Mouse (Mus musculus): ENCODE measurements around the gene Vmn2r19. TPM values are rescaled to one million over a fixed set of nuclear protein-coding genes. Genes with fewer than 3 reads are reported as not detected.
A peak's percentile ranks its signal among the peaks of the same experiment; 100 is the strongest.

The Vmn2r19 gene
- polyA plus RNA-seq (2015; fragmentation: Nextera tagmentation; extraction: Ambion mirVana): not detected in 2 replicates

DNA sequence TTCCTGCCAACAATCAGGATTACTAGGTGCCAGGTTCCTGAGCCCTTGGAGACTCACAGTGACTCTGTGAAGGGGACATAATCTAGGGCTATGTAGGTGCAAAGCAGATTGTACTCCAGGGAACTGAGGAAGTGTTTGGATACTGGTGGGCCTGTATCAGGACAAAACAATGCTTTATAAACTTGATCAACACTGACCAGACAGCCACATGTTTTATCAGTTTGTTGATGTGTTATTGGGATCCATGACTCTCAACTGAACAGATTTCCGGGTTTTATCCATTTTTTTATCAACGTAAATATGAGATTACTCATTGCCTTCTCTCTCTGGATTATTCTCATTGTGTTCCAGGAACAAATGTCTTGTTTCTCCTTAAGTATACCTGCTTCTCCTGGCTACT lies at the start of gene Vmn2r19:
TSS of gene Vmn2r19 (plus strand) at position 301 of the 400 bp plus-strand sequence.
- no peak within 1 kb of the TSS for H3K4me3 ChIP-seq (ENCODE audit: low read depth, low read length)
- H3K27me3 ChIP-seq (ENCODE audit: control insufficient read depth, insufficient read depth, low read depth, low read length): no peaks in the 10 kb centered on the region
- no peaks in the 10 kb centered on the region; the same call in 1 of the 2 replicates for H3K4me1 ChIP-seq (ENCODE audit: control insufficient read depth, low read depth, low read length)
- H3K9me3 ChIP-seq (replicated peaks; ENCODE audit: control insufficient read depth, low read length): no peaks in the 10 kb centered on the region
- 72% methylated on average over 2 of the region's 2 CpGs for WGBS (ENCODE audit: insufficient replicate concordance)
- ATAC-seq (ENCODE audit: low read depth): no peak
- H3K4me2 ChIP-seq (ENCODE audit: low read depth, low read length): no peak within 1 kb of the TSS
- H3K27ac ChIP-seq (ENCODE audit: low read length): no peak within 1 kb of the TSS
- H3K36me3 ChIP-seq (ENCODE audit: control insufficient read depth, insufficient read depth): no peaks in the 10 kb centered on the region
- H3K9ac ChIP-seq (ENCODE audit: low read depth, low read length): no peak within 1 kb of the TSS

DNA sequence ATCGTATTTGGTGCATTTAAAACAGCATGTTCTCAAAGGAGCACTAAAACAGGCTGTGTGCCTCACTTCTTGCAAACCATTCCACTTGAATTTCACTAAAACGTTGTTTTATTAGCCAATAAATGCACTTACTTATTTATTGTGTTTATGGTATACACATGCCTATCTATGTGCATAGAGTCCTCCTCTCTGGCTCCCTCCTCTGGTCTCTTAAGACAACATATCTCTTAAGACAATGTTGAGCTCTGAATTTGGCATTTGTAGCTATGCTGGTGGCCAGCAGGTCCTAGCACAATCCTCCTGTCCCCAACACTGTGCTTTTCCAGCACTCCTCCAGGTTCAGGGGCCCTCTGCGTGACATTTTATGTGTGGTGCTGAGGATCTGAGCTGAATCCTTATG lies 49.2 kb upstream of the Vmn2r19 start:
- no peak overlapping the region for H3K4me3 ChIP-seq (ENCODE audit: low read depth, low read length)
- H3K4me2 ChIP-seq (ENCODE audit: low read depth, low read length): no peak overlapping the region
- ATAC-seq (ENCODE audit: low read depth): 0 out of 2 replicates have a peak, but pooled peaks have one; percentile 28
- no peaks in the 10 kb centered on the region for H3K9me3 ChIP-seq (replicated peaks; ENCODE audit: control insufficient read depth, low read length)
- H3K36me3 ChIP-seq (ENCODE audit: control insufficient read depth, insufficient read depth): no peaks in the 10 kb centered on the region
- WGBS (ENCODE audit: insufficient replicate concordance): 54% methylated on average over 3 of the region's 3 CpGs
- peaks cover 2% of the 10 kb centered on the region; the same call in 1 of the 2 replicates for H3K4me1 ChIP-seq (ENCODE audit: control insufficient read depth, low read depth, low read length)
- H3K9ac ChIP-seq (ENCODE audit: low read depth, low read length): no peak overlapping the region
- H3K27ac ChIP-seq (ENCODE audit: low read length): no peak overlapping the region
- H3K27me3 ChIP-seq (ENCODE audit: control insufficient read depth, insufficient read depth, low read depth, low read length): no peaks in the 10 kb centered on the region

DNA sequence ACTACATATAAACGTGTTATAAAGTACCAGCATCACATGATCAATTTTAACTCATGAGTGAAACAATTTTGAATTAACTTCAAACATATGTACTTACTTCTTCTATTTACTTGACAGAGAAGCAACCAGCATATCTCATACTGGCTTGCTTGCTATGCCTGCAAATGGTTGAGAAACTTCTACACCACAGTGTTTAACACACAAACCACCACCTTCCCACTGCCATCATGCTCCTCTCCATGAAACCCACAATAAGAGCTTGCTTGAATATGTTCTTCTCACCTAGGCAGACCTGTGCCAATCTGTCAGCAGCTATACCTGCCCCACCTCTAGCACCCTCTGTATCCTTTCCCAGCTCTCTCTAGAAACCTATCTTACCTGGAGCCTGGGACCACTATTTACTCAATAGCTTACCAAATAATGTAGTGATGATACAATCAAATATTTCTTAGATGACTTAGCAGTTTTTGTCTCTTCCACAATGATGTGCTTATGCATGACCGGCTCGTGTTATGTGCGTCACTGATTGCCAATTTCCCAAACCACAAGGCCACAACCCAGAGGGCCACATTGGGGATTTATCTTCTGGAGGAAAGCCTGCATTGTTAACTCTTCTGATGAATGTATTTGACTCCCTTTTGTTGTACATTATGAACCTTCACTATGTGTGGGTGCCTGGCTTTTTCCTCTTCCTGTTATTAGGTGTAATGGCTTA lies 48.1 kb upstream of the Vmn2r19 start:
- ATAC-seq (ENCODE audit: low read depth): no peak

DNA sequence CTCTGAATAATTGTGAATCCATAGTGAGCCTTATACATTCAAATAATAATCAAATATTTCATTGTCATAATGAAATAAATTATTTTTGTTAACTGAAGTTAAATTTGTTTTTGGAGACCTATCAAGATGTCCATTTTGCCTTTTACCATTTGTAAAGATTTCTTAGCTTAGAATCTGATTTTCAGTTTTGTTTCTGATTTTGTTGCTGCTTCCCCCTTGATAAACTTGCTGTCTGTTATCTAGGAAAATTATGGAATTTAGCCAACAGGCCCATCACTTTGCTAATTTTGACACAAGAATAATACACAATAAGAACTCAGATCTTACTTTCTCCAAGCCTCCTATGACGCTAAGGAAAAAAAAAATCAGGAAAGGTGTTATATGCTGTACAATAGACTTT lies 47.3 kb upstream of the Vmn2r19 start:
- Histone ChIP-seq H3K27ac (ENCODE audit: low read length) (no peak overlapping the region), H3K4me2 (ENCODE audit: low read depth, low read length) (no peak overlapping the region), H3K4me3 (ENCODE audit: low read depth, low read length) (no peak overlapping the region), H3K36me3 (ENCODE audit: control insufficient read depth, insufficient read depth) (no peaks in the 10 kb centered on the region), H3K27me3 (ENCODE audit: control insufficient read depth, insufficient read depth, low read depth, low read length) (no peaks in the 10 kb centered on the region), H3K9ac (ENCODE audit: low read depth, low read length) (no peak overlapping the region), H3K9me3 (replicated peaks; ENCODE audit: control insufficient read depth, low read length) (no peaks in the 10 kb centered on the region), H3K4me1 (ENCODE audit: control insufficient read depth, low read depth, low read length) (peaks cover 2% of the 10 kb centered on the region; the same call in 1 of the 2 replicates)
- no peak for ATAC-seq (ENCODE audit: low read depth)
- 73% methylated on average over 1 of the region's 1 CpGs for WGBS (ENCODE audit: insufficient replicate concordance)

More for the DNA sequence above, 48.1 kb upstream of the Vmn2r19 start:
- Histone ChIP-seq H3K4me2 (ENCODE audit: low read depth, low read length) (no peak overlapping the region), H3K27ac (ENCODE audit: low read length) (peak overlapping the region; percentile 3; the same call in 1 of the 2 replicates), H3K9ac (ENCODE audit: low read depth, low read length) (no peak overlapping the region), H3K27me3 (ENCODE audit: control insufficient read depth, insufficient read depth, low read depth, low read length) (no peaks in the 10 kb centered on the region), H3K4me1 (ENCODE audit: control insufficient read depth, low read depth, low read length) (peaks cover 2% of the 10 kb centered on the region; the same call in 1 of the 2 replicates), H3K36me3 (ENCODE audit: control insufficient read depth, insufficient read depth) (no peaks in the 10 kb centered on the region), H3K9me3 (replicated peaks; ENCODE audit: control insufficient read depth, low read length) (no peaks in the 10 kb centered on the region), H3K4me3 (ENCODE audit: low read depth, low read length) (no peak overlapping the region)
- 28% methylated on average over 4 of the region's 4 CpGs for WGBS (ENCODE audit: insufficient replicate concordance)

DNA sequence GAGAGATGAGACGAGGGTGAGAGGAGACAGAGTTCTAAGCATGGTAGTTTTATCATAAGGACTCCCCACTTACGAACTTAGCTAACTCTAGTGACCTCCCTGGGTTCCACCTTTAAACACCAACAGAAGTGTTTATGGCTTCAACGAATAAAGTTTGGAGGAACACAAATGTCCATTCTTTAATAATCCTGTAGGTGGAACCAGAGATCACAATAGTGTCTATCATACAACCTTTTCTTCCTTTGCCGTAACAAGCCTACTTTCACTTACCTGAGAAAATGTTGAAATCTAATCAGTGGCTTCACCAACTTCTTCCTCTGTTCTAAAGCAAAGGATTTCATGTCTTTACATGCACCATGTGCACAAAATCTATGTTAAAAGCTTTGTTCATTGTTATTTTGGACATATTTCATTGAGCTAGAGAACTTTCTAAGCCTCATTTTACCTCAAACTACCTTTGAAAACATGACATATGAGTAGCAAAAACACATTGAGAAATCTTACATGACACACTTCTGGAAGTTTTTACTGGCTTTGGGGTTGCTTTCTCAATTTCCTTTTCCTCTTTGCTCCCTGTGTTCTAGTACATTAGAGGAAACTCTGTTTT lies 46.5 kb upstream of the Vmn2r19 start, which contains the start of gene Clec4d:
TSS of gene Clec4d (plus strand) at position 557 of the 607 bp plus-strand sequence.
- Histone ChIP-seq H3K9me3 (replicated peaks; ENCODE audit: control insufficient read depth, low read length) (no peaks in the 10 kb centered on the region), H3K4me1 (ENCODE audit: control insufficient read depth, low read depth, low read length) (peaks cover 2% of the 10 kb centered on the region; the same call in 1 of the 2 replicates), H3K27me3 (ENCODE audit: control insufficient read depth, insufficient read depth, low read depth, low read length) (no peaks in the 10 kb centered on the region), H3K9ac (ENCODE audit: low read depth, low read length) (no peak within 1 kb of the TSS), H3K4me3 (ENCODE audit: low read depth, low read length) (no peak within 1 kb of the TSS), H3K27ac (ENCODE audit: low read length) (no peak within 1 kb of the TSS), H3K36me3 (ENCODE audit: control insufficient read depth, insufficient read depth) (no peaks in the 10 kb centered on the region), H3K4me2 (ENCODE audit: low read depth, low read length) (no peak within 1 kb of the TSS)
- ATAC-seq (ENCODE audit: low read depth): no peak
- WGBS (ENCODE audit: insufficient replicate concordance): 28% methylated on average over 4 of the region's 4 CpGs

DNA sequence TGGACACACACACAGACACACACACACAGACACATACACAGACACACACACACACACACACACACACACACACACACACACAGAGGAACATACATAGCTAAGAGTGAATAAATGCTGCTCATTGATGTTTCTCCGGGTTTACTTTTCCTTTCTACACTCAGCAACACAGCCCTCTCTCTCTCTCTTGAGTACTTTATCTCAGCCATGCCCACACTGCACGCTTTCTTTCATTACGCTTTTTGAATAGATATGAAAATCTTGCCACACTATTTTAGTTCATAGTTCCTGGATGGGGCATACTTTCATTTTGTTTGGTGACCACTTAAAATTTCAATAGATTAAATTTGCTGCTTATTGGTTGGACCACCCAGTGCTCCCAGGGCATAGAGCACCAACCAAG lies 43.9 kb upstream of the Vmn2r19 start:
- H3K36me3 ChIP-seq (ENCODE audit: control insufficient read depth, insufficient read depth): no peaks in the 10 kb centered on the region
- 48% methylated on average over 3 of the region's 3 CpGs for WGBS (ENCODE audit: insufficient replicate concordance)
- H3K27ac ChIP-seq (ENCODE audit: low read length): no peak overlapping the region
- no peak overlapping the region for H3K9ac ChIP-seq (ENCODE audit: low read depth, low read length)
- ATAC-seq (ENCODE audit: low read depth): no peak
- H3K27me3 ChIP-seq (ENCODE audit: control insufficient read depth, insufficient read depth, low read depth, low read length): no peaks in the 10 kb centered on the region
- H3K9me3 ChIP-seq (replicated peaks; ENCODE audit: control insufficient read depth, low read length): no peaks in the 10 kb centered on the region
- H3K4me2 ChIP-seq (ENCODE audit: low read depth, low read length): no peak overlapping the region
- H3K4me3 ChIP-seq (ENCODE audit: low read depth, low read length): no peak overlapping the region
- H3K4me1 ChIP-seq (ENCODE audit: control insufficient read depth, low read depth, low read length): peaks cover 6% of the 10 kb centered on the region

DNA sequence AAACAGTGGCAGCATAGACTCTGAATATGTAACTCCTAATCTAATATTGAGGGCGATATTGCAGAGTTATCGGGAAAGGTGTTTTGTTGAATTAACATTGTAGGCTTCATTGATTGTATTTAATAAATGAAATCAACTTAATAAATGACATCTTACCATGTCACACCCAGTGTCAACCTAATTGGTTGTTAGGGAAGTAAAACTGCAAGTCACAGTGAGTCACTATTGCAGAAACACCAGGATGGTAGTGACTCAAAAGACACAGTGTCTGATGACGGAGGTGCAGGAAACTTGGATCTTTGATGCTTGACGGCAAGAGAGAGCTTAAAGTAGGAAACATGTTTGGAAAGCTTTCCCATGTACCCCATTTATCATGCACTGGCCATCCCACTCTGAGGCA lies 42.3 kb upstream of the Vmn2r19 start:
- Histone ChIP-seq H3K4me2 (ENCODE audit: low read depth, low read length) (no peak overlapping the region), H3K9me3 (replicated peaks; ENCODE audit: control insufficient read depth, low read length) (no peaks in the 10 kb centered on the region), H3K27ac (ENCODE audit: low read length) (peak overlapping the region; percentile 0; the same call in 1 of the 2 replicates), H3K4me3 (ENCODE audit: low read depth, low read length) (no peak overlapping the region), H3K27me3 (ENCODE audit: control insufficient read depth, insufficient read depth, low read depth, low read length) (no peaks in the 10 kb centered on the region), H3K36me3 (ENCODE audit: control insufficient read depth, insufficient read depth) (no peaks in the 10 kb centered on the region), H3K4me1 (ENCODE audit: control insufficient read depth, low read depth, low read length) (peaks cover 4% of the 10 kb centered on the region), H3K9ac (ENCODE audit: low read depth, low read length) (no peak overlapping the region)
- peak; percentile 77 for ATAC-seq (ENCODE audit: low read depth)
- 74% methylated on average over 4 of the region's 4 CpGs for WGBS (ENCODE audit: insufficient replicate concordance)

DNA sequence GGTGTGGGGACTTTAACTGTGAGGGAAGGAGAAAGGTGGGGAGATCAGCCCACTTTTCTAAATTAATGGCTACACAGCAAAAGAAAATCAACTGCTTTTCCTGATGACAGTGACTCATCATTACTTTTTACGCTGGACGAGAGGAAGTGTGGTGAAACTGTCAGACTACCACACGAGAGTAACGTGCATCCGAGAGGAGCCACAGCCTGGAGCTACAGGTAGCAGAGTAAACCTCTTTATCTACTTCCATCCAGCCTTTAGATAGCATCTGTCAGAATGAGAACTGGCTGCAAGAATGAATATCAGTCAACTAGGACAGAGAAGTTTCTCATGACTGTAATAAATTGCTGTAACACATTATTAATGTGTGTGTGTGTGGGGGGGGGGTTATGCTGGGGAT lies 41.2 kb upstream of the Vmn2r19 start:
- no peak overlapping the region for H3K9ac ChIP-seq (ENCODE audit: low read depth, low read length)
- H3K27ac ChIP-seq (ENCODE audit: low read length): no peak overlapping the region
- H3K4me2 ChIP-seq (ENCODE audit: low read depth, low read length): no peak overlapping the region
- no peak overlapping the region for H3K4me3 ChIP-seq (ENCODE audit: low read depth, low read length)
- no peaks in the 10 kb centered on the region for H3K9me3 ChIP-seq (replicated peaks; ENCODE audit: control insufficient read depth, low read length)
- no peaks in the 10 kb centered on the region for H3K36me3 ChIP-seq (ENCODE audit: control insufficient read depth, insufficient read depth)
- peak; percentile 33 for ATAC-seq (ENCODE audit: low read depth)
- H3K27me3 ChIP-seq (ENCODE audit: control insufficient read depth, insufficient read depth, low read depth, low read length): no peaks in the 10 kb centered on the region
- peaks cover 4% of the 10 kb centered on the region for H3K4me1 ChIP-seq (ENCODE audit: control insufficient read depth, low read depth, low read length)
- 11% methylated on average over 5 of the region's 5 CpGs for WGBS (ENCODE audit: insufficient replicate concordance)

DNA sequence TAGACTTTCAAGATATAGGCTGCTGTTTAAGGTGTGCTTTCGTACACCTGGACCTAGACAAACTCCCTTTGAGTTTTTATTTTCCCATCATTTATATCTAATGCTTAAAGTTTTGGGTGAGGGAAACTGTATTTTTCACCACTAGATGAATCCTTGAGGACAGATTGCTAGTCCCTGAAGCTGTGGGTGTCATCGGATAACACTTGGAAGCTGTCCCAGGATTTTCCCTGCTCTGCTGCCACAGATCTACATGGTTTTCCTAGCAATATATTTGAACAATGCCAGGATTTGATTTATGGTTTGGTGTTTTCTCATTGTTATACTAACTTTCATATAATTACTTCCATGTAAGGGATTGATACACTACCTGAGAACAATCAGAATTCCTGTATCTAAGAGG lies 28.7 kb upstream of the Vmn2r19 start:
- ATAC-seq (ENCODE audit: low read depth): no peak
- no peaks in the 10 kb centered on the region for H3K36me3 ChIP-seq (ENCODE audit: control insufficient read depth, insufficient read depth)
- no peaks in the 10 kb centered on the region for H3K9me3 ChIP-seq (replicated peaks; ENCODE audit: control insufficient read depth, low read length)
- no peak overlapping the region for H3K27ac ChIP-seq (ENCODE audit: low read length)
- no peaks in the 10 kb centered on the region for H3K27me3 ChIP-seq (ENCODE audit: control insufficient read depth, insufficient read depth, low read depth, low read length)
- H3K4me1 ChIP-seq (ENCODE audit: control insufficient read depth, low read depth, low read length): no peaks in the 10 kb centered on the region
- no peak overlapping the region for H3K9ac ChIP-seq (ENCODE audit: low read depth, low read length)
- no peak overlapping the region for H3K4me2 ChIP-seq (ENCODE audit: low read depth, low read length)
- H3K4me3 ChIP-seq (ENCODE audit: low read depth, low read length): no peak overlapping the region
- WGBS (ENCODE audit: insufficient replicate concordance): 82% methylated on average over 2 of the region's 2 CpGs

Data from liver, embryonic 16.5 days (tissue).